Mouse (Mus musculus) small intestine, adult 2 months (tissue): ENCODE data around the gene Meis1.

Source experiments
- CTCF ChIP-seq: fragments of 200-500 bp; IDR thresholded peaks from 2 replicates; pipeline ENCODE4 v1.5.1; 2012; ENCODE audit warnings: low read depth, mild to moderate bottlenecking, control low read depth, inconsistent platforms, low read length, moderate library complexity, mixed read lengths; ENCODE audit not compliant: insufficient replicate concordance, insufficient read length; ENCODE audit errors: extremely low read depth
- POLR2A ChIP-seq: fragments of 200-500 bp; IDR thresholded peaks from 2 replicates; pipeline ENCODE4 v1.6.1; 2012; ENCODE audit warnings: low read depth, mild to moderate bottlenecking, control low read depth, inconsistent platforms, low read length, moderate library complexity

GRCm38 (mm10) chr11:18919162-18919762 lies 99.5 kb downstream of the Meis1 start:
- TF ChIP-seq POLR2A: no peak
- TF ChIP-seq CTCF: no peak
